Mouse (Mus musculus): Measurements from ENCODE around the gene Lrp2.

Gene Lrp2

GRCm38 (mm10) chr2:69400866-69401604 is 184.8 kb downstream of the Lrp2 start:
- DNase-seq (ENCODE audit: low spot score) = no peak

DNA sequence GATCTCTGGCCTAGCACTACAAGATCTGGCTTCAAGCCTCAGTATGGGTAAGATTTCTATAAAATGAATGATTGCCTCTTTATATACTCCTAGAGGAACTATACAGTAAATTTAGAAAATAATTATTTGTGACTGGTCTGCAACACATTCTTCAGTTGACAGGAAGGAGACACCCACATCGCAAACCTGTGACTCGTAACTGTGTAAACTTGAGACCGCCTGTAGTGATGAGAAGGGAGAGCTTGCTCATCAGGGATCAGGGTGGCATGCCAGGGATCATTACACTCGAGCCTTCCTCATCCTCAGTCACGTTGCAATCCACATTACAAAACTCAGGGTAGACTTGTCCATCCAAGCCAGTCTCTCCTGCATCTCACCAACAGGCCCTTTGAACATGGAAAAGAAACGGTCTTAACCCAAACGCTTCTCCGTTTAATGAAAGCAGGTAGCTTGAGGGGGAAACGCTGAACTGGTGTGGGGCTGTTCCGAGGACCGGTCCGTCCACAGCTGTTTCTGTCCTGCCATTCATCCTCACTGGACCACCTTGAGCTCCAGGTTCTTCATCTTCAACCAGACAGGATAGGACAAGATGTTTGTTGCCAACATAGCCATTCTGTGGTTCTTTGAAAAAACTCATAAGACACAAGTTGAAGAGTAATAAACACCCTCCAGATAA is 189.0 kb downstream of the Lrp2 start:
- DNase-seq (ENCODE audit: low spot score) = no peak

GRCm38 (mm10) chr2:69395597-69396248 is 190.1 kb downstream of the Lrp2 start:
- DNase-seq (ENCODE audit: low spot score) = no peak

DNA sequence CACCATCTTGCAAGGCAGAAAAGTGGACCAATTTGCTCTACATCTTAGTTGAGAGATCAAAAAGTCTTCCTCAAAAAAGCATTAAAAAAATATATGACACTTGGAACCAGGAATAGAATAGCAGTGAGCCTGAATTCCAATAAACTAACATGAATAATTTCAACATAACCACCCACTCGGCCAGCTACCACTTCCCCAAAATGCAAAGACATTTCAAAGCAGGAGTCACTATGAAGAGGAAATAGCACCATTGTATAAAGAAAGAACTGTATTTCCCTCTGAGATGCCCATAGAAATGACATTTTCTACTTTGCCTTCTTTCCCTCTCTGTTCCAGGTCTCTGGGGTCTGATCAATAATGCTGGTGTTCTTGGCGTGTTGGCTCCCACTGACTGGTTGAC is 191.9 kb downstream of the Lrp2 start:
- no peak for DNase-seq (ENCODE audit: low spot score)

DNA sequence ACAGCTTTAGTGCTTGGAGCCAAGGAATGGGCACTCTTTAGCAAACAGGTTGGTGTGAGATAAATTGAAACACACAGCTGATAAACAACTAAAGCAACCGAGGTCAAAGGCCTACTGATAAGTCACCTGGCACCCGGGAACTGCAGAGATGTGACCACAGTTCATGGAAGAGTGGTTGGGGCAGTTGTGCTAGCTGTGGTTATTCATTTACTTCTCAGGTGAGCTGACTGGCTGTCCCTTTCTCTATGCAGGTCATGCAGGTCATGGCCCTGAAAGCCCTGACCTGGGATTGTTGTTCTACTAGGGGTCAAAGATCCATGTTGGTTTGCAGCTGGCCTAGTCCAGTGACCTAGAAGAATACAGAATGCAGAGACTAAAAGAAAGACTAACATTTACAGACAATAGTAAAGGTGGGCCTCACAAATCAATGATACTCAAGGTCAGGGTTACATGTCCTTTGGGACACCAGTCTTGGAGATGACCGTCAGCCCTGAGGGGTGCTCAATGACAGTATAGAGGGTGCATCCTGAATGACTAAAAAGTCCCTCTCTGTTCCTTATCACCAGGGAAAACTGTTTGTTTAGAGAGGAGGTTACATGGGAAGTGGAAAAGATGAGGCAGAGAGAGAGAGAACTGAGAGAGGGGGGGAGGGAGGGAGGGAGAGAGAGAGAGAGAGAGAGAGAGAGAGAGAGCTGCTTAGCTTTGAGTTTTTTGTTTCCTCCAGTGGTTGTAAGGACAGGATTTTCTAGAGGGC is 199.6 kb downstream of the Lrp2 start:
- no peak for DNase-seq (ENCODE audit: low spot score)

DNA sequence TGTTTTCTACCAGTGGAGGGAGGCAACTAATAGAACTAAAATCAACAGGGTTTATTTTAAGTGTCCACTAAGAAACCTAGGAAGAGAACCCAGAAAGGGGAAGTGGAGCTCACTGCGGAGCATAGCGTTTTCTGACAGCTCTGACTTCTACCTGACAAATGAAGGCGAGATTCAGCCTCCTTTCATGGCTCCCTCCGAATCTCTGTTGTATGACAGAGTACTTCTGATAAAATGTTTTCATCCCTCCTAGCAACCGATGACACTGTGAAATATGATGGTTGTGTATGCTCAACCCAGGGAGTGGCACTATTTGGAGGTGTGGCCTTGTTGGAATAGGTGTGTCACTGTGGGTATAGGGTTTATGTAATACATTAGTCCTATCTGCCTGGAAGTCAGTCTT is 203.0 kb downstream of the Lrp2 start:
- no peak for DNase-seq (ENCODE audit: low spot score)

- DNase-seq (ENCODE audit: low spot score) = no peak
Measured at GRCm38 (mm10) chr2:69381740-69382139, 204.1 kb downstream of the Lrp2 start.

DNA sequence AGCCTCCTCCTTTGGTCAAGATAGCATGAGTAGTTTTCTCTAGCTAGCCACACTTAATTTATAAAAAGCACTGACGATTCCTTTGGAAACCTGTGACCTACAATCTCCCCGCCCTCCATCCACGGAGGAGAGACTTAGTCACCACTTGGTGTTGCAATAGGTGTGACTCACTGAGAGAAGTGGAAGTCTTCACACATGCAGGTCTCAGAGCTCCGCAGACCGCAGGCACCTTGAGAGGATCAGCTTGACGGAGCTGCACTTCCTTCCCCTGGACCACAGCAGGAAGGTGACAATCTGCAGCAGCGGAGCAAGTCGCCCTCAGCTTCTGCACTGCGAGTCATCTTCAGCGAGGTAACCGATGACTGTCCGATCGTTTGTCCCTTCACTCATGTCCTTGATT is 205.6 kb downstream of the Lrp2 start, which contains the start of gene Dhrs9:
Gene Dhrs9 (plus strand): TSS at position 165 of the 400 bp plus-strand sequence.
- DNase-seq (ENCODE audit: low spot score) = no peak

DNA sequence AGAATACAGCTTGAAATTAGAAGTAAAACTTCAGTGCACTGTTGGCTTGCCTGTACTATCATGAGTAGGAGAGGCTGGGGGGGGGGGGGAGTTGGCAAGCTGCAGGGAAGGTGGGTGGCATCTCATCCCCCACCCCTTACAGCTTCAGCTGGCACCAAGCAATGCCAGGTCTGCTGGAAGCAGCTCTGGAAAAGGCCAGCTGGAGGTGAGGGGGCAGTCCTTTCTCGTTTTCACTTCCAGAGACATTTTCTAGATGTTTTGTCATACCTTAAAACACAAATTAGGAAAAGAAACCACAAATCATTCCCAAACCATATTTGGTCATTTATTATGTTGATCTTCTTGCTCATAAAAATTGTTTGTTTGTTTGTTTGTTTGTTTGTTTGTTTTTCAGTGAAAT is 206.1 kb downstream of the Lrp2 start:
- DNase-seq (ENCODE audit: low spot score) = no peak

DNA sequence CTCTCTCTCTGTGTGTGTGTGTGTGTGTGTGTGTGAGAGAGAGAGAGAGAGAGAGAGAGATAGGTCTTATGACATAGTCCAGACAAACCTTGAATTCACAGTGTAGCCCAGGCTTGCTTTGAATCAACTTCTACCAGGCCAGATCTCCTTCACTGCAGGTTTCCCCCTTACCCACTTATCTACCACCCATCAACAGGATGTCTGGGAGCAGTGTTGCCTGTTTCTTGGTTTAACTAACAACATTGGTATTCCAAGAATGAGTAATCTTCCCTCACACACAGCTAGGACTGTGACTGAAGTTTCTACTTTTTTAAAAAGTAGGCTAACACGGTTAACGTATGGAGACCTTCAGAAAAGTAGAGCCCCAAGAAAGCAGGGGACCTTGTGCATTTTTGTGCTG is 209.1 kb downstream of the Lrp2 start:
- no peak for DNase-seq (ENCODE audit: low spot score)
